Mouse (Mus musculus) heart, embryonic 16.5 days (tissue): ENCODE results near the gene Senp7. TPM values are rescaled to one million over a fixed set of nuclear protein-coding genes. Genes with fewer than 3 reads are reported as not detected.

Experiments
- ATAC-seq: fragments of 200-750 bp; cut with Nextera tagmentation; replicated peaks from 2 replicates; pipeline ENCODE4 v1.8.0; 2017; ENCODE audit warnings: moderate number of reproducible peaks; ENCODE audit not compliant: insufficient read depth, low FRiP score; ENCODE audit errors: extremely low read depth
- H3K27ac ChIP-seq: fragments of 300-500 bp; sonication (generic); 2 replicates; pipeline ENCODE4 v1.5.1; 2014; ENCODE audit warnings: mild to moderate bottlenecking, low read length, control low read depth, moderate library complexity
- H3K27me3 ChIP-seq: fragments of 300-500 bp; sonication (generic); 2 replicates; pipeline ENCODE4 v1.6.1; 2014; ENCODE audit warnings: low read length, mixed read lengths; ENCODE audit not compliant: control insufficient read depth, insufficient read depth
- H3K36me3 ChIP-seq: fragments of 300-500 bp; sonication (generic); 2 replicates; pipeline ENCODE4 v1.6.1; 2014; ENCODE audit not compliant: control insufficient read depth, insufficient read depth
- H3K4me1 ChIP-seq: fragments of 300-500 bp; sonication (generic); 2 replicates; pipeline ENCODE4 v1.6.1; 2014; ENCODE audit warnings: low read length, mixed read lengths; ENCODE audit not compliant: control insufficient read depth, insufficient read depth
- H3K4me2 ChIP-seq: fragments of 300-500 bp; sonication (generic); 2 replicates; pipeline ENCODE4 v1.6.1; 2014; ENCODE audit warnings: low read depth, mild to moderate bottlenecking, control low read depth, low read length
- H3K4me3 ChIP-seq: fragments of 300-500 bp; sonication (generic); 2 replicates; pipeline ENCODE4 v1.5.1; 2014; ENCODE audit warnings: mild to moderate bottlenecking, control low read depth, low read length
- H3K9ac ChIP-seq: fragments of 300-500 bp; sonication (generic); 2 replicates; pipeline ENCODE4 v1.6.1; 2014; ENCODE audit warnings: low read length, control low read depth
- H3K9me3 ChIP-seq: fragments of 300-500 bp; sonication (generic); replicated peaks from 2 replicates; pipeline ENCODE4 v1.6.1; 2016; ENCODE audit warnings: low read length; ENCODE audit not compliant: control insufficient read depth
- WGBS: fragments of 180-500 bp; shearing (Covaris S2); extraction: QIAGEN DNeasy Blood & Tissue Kit; methylation state at CpG from one replicate; pipeline ENCODE4 v1.1.7; 2014; 5-methylcytosine and 5-hydroxymethylcytosine counted together
- microRNA-seq: library from miRNA; unstranded; fragments of <30 nt; microRNA quantifications from one replicate; pipeline ENCODE4, GENCODE M21; 2017
- polyA plus RNA-seq: library from polyadenylated mRNA; unstranded; fragments of >200 nt; fragmentation: Nextera tagmentation; extraction: Ambion mirVana; gene quantifications from 2 replicates; pipeline ENCODE4 v1.2.1, GENCODE M21; 2015

Gene Senp7
- polyA plus RNA-seq, 1 experiment from 2014 or later = 16.7 TPM

- Histone ChIP-seq H3K4me1 (no peaks in the 10 kb centered on the region), H3K9ac (no peak overlapping the region), H3K27ac (no peak overlapping the region), H3K27me3 (no peaks in the 10 kb centered on the region), H3K36me3 (no peaks in the 10 kb centered on the region), H3K4me2 (no peak overlapping the region), H3K4me3 (no peak overlapping the region), H3K9me3 (no peaks in the 10 kb centered on the region)
- no peak for ATAC-seq
- 72% methylated on average over 3 of the region's 3 CpGs for WGBS
These were observed 164.6 kb downstream of the Senp7 start for GRCm38 (mm10) chr16:56212740-56213139.

DNA sequence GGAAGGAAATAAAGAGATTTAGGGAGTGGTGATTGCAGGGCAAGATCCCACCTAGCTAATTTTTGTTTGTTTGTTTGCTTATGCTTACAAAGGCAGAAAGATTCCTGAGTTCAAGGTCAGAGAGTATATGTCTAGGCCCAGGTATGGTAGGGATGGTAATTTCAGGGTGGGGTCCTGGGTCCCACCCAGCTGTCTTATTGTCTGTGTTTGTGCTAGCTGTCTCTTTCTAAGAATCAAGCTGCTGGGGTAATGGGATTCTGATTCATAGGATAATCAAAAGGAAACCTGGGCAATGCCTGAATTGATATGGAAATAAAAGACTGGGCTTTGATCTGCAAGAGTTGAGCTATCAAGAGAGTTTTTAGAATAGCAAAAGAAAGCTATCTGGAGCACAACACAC lies 179.5 kb downstream of the Senp7 start:
- no peak for ATAC-seq

DNA sequence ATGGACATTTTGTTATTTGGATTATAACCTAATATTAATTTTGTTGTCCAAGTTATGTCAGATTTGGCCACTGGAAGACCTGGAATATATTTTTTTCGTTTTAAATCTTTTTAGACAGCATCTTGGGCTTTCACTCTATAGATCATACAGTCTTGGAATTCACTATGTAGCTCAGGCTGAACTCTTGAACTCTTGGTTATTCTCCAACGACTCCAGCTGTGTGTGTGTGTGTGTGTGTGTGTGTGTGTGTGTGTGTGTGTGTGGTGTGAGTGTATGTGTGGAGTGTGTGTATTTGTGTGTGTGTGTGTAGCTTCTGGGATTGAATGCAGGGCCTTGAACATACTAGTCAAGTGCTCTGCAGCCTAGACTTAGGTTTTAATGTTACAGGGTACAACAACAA lies 181.3 kb downstream of the Senp7 start:
- Histone ChIP-seq H3K4me1 (no peaks in the 10 kb centered on the region), H3K4me2 (no peak overlapping the region), H3K27ac (no peak overlapping the region), H3K27me3 (no peaks in the 10 kb centered on the region), H3K36me3 (no peaks in the 10 kb centered on the region), H3K9me3 (no peaks in the 10 kb centered on the region), H3K4me3 (no peak overlapping the region), H3K9ac (no peak overlapping the region)
- no peak for ATAC-seq
- 38% methylated on average over 2 of the region's 2 CpGs for WGBS

More for the DNA sequence above, 179.5 kb downstream of the Senp7 start:
- no peak overlapping the region for H3K9ac ChIP-seq
- H3K9me3 ChIP-seq = no peaks in the 10 kb centered on the region
- H3K4me3 ChIP-seq = no peak overlapping the region
- H3K4me1 ChIP-seq = no peaks in the 10 kb centered on the region
- no peaks in the 10 kb centered on the region for H3K36me3 ChIP-seq
- H3K4me2 ChIP-seq = no peak overlapping the region
- H3K27ac ChIP-seq = no peak overlapping the region
- no peaks in the 10 kb centered on the region for H3K27me3 ChIP-seq

DNA sequence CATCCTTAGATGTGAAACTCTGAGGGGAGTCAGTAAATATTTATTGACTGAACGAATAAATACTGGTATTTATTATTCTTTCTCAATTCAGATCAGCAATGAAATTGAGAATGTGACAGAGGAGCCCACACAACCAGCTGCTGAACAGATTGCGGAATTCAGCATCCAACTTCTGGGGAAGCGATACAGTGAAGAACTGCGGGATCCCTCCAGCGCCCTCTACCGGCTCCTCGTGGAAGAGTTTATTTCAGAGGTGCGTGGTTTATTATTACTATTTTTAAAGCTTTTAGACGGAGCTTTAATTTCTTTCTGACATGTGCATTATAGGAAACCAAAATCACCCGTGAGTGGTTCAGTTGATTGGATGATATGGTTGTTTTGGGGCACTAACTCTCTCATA lies 183.2 kb downstream of the Senp7 start:
- H3K4me3 ChIP-seq = no peak overlapping the region
- no peaks in the 10 kb centered on the region for H3K9me3 ChIP-seq
- 53% methylated on average over 10 of the region's 10 CpGs for WGBS
- H3K27me3 ChIP-seq = no peaks in the 10 kb centered on the region
- no peak for ATAC-seq
- H3K36me3 ChIP-seq = no peaks in the 10 kb centered on the region
- no peak overlapping the region for H3K27ac ChIP-seq
- H3K4me1 ChIP-seq = no peaks in the 10 kb centered on the region
- H3K9ac ChIP-seq = no peak overlapping the region
- H3K4me2 ChIP-seq = no peak overlapping the region

GRCm38 (mm10) chr16:56232736-56233135 lies 184.6 kb downstream of the Senp7 start:
- WGBS = 74% methylated on average over 10 of the region's 10 CpGs
- Histone ChIP-seq H3K36me3 (no peaks in the 10 kb centered on the region), H3K4me2 (no peak overlapping the region), H3K9ac (no peak overlapping the region), H3K4me3 (no peak overlapping the region), H3K27ac (no peak overlapping the region), H3K4me1 (no peaks in the 10 kb centered on the region), H3K27me3 (no peaks in the 10 kb centered on the region), H3K9me3 (no peaks in the 10 kb centered on the region)
- no peak for ATAC-seq

Small RNA genes within 50 kb of the gene (microRNA-seq; reads per million reads assigned to microRNA genes)
- not detected for gene Gm24047

Other genes starting within 250 kb of the Senp7 start
- gene Nfkbiz, start 209.4 kb upstream of the Senp7 start, polyA plus RNA-seq = 2.9 and 3.2 TPM in 2 replicates
- gene Nxpe3, start 153.1 kb upstream of the Senp7 start, polyA plus RNA-seq = 0.44 and 0.81 TPM in 2 replicates
- 9.6 and 9.9 TPM in 2 replicates for gene Cep97, start 113.5 kb upstream of the Senp7 start, polyA plus RNA-seq
- 404 and 445 TPM in 2 replicates for gene Rpl24, start 82.1 kb upstream of the Senp7 start, polyA plus RNA-seq
- 11.1 and 13.8 TPM in 2 replicates for gene Zbtb11, start 74.5 kb upstream of the Senp7 start, polyA plus RNA-seq
- gene Pcnp, start 18.6 kb upstream of the Senp7 start, polyA plus RNA-seq = 138 and 151 TPM in 2 replicates
- gene Trmt10c, start 10.5 kb upstream of the Senp7 start, polyA plus RNA-seq = 21.2 and 24.3 TPM in 2 replicates
- gene Impg2, start 156.0 kb downstream of the Senp7 start, polyA plus RNA-seq = 0.07 and 0.64 TPM in 2 replicates